Mouse (Mus musculus) thymus, postnatal 4 days (tissue): ENCODE measurements at regions not wholly inside any gene's neighbourhood (a gene's known extent, or its start where the extent isn't known, plus 50 kb on each side); places are given as distances from the start of the nearest gene placed in this dataset.
"Not testable (repeated sequence)": the region's sequence is repeated elsewhere in the genome, so short reads cannot be mapped to it uniquely, and the experiment has no call there.

Source experiments
- DNase-seq: peaks from one replicate; pipeline ENCODE4 v3.0.0; 2021

DNA sequence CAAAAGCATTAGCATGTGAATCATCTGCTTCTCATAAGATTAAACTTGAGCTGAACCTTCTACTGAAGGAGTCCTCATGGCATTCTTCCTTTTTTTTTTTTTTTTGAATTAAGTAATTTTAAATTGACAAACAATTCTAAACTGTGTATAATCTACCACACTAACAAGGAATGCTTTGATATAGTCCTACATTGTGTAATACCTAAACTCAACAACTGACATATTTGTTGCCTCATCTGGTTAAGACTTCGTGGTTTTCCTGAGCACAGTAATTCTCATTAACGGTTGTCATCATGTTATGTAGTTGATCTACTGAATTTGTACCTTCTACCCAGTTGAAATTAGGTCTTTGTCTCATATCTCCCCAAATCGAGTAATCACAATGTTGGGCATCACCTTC lies 83.9 kb upstream of the Hcrtr2 start:
- no peak for DNase-seq

- DNase-seq = not testable (repeated sequence)
Observed at GRCm38 (mm10) chr9:76401897-76402670, 78.4 kb upstream of the Hcrtr2 start.

- no peak for DNase-seq
Observed at GRCm38 (mm10) chr9:76400900-76401299, 77.2 kb upstream of the Hcrtr2 start.

GRCm38 (mm10) chr9:76393763-76394162 lies 70.1 kb upstream of the Hcrtr2 start:
- DNase-seq = no peak

DNA sequence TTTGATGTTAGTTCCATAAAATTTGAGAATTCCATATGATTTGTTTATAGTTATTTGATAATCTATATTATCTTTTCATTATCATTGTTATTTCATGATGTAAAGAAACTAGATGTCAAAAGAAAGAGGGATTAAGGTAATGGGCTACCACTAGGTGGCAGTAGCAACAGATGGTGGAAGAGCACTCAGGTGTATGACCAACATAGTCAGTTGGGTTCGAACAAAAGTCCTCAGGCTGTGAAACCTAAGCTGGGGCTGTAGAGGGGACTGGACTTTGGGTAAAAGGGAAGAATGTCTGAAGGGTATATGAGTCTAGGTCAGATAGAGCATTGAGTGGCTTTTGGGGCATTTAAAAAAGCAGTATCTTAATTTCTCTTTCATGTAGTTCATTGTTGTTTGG lies 67.2 kb upstream of the Hcrtr2 start:
- DNase-seq = peak; percentile 26
